Mouse (Mus musculus) forebrain, embryonic 14.5 days (tissue): ENCODE measurements at regions not wholly inside any gene's neighbourhood (a gene's known extent, or its start where the extent isn't known, plus 50 kb on each side); places are given as distances from the start of the nearest gene placed in this dataset.

Experiments
- ATAC-seq: fragments of 200-750 bp; cut with Nextera tagmentation; 2 replicates; pipeline ENCODE4 v1.8.0; 2017; ENCODE audit warnings: mild to moderate bottlenecking, moderate library complexity
- DNase-seq: peaks from one replicate; pipeline ENCODE4 v3.0.0-alpha.2; 2015; ENCODE audit warnings: low spot score
- H3K27ac ChIP-seq: fragments of 300-500 bp; sonication (generic); 2 replicates; pipeline ENCODE4 v1.5.1; 2014; ENCODE audit warnings: low read depth, mild to moderate bottlenecking, control low read depth, low read length, moderate library complexity
- H3K27me3 ChIP-seq: fragments of 300-500 bp; sonication (generic); replicated peaks from 2 replicates; pipeline ENCODE4 v1.6.1; 2014; ENCODE audit warnings: low read length, control low read depth, mixed read lengths; ENCODE audit not compliant: control insufficient read depth, insufficient read depth
- H3K36me3 ChIP-seq: fragments of 300-500 bp; sonication (generic); 2 replicates; pipeline ENCODE4 v1.6.1; 2014; ENCODE audit warnings: low read length, control low read depth; ENCODE audit not compliant: control insufficient read depth, insufficient read depth
- H3K4me1 ChIP-seq: fragments of 300-500 bp; sonication (generic); 2 replicates; pipeline ENCODE4 v1.6.1; 2014; ENCODE audit warnings: antibody characterized with exemption, low read length, control low read depth; ENCODE audit not compliant: control insufficient read depth, insufficient read depth
- H3K4me2 ChIP-seq: fragments of 300-500 bp; sonication (generic); 2 replicates; pipeline ENCODE4 v1.6.1; 2014; ENCODE audit warnings: mild to moderate bottlenecking, control low read depth, low read length
- H3K4me3 ChIP-seq: fragments of 300-500 bp; sonication (generic); 2 replicates; pipeline ENCODE4 v1.5.1; 2014; ENCODE audit warnings: low read depth, low read length, control low read depth
- H3K9ac ChIP-seq: fragments of 300-500 bp; sonication (generic); 2 replicates; pipeline ENCODE4 v1.6.1; 2014; ENCODE audit warnings: mild to moderate bottlenecking, low read length, control low read depth, moderate library complexity
- H3K9me3 ChIP-seq: fragments of 300-500 bp; sonication (generic); replicated peaks from 2 replicates; pipeline ENCODE4 v1.6.1; 2016; ENCODE audit warnings: low read length, control low read depth, mixed read lengths; ENCODE audit not compliant: control insufficient read depth
- WGBS: fragments of 180-500 bp; shearing (Covaris S2); extraction: QIAGEN DNeasy Blood & Tissue Kit; methylation state at CpG from one replicate; pipeline ENCODE4 v1.1.7; 2014; 5-methylcytosine and 5-hydroxymethylcytosine counted together

GRCm38 (mm10) chr4:131475023-131475422, 363.1 kb downstream of the Ptpru start:
- H3K4me1 ChIP-seq: no peaks in the 10 kb centered on the region
- H3K27ac ChIP-seq: no peak overlapping the region
- H3K9ac ChIP-seq: no peak overlapping the region
- no peaks in the 10 kb centered on the region for H3K27me3 ChIP-seq
- H3K4me2 ChIP-seq: no peak overlapping the region
- 24% methylated on average over 6 of the region's 6 CpGs for WGBS
- DNase-seq (no peak), ATAC-seq (no peak)
- H3K4me3 ChIP-seq: no peak overlapping the region
- no peaks in the 10 kb centered on the region for H3K36me3 ChIP-seq
- H3K9me3 ChIP-seq: no peaks in the 10 kb centered on the region

- DNase-seq (no peak), ATAC-seq (no peak)
- Histone ChIP-seq H3K4me1 (peaks cover 12% of the 10 kb centered on the region), H3K9me3 (no peaks in the 10 kb centered on the region), H3K27ac (no peak overlapping the region), H3K4me2 (no peak overlapping the region), H3K36me3 (no peaks in the 10 kb centered on the region), H3K9ac (no peak overlapping the region), H3K4me3 (no peak overlapping the region), H3K27me3 (no peaks in the 10 kb centered on the region)
- WGBS: 63% methylated on average over 9 of the region's 9 CpGs
These were observed 359.2 kb downstream of the Ptpru start for GRCm38 (mm10) chr4:131478923-131479322.

- Histone ChIP-seq H3K9me3 (no peaks in the 10 kb centered on the region), H3K4me2 (no peak overlapping the region), H3K4me3 (no peak overlapping the region), H3K27ac (no peak overlapping the region; the same call in 1 of the 2 replicates), H3K9ac (no peak overlapping the region), H3K4me1 (peaks cover 21% of the 10 kb centered on the region), H3K27me3 (no peaks in the 10 kb centered on the region), H3K36me3 (no peaks in the 10 kb centered on the region)
- ATAC-seq (peak; percentile 10; the same call in 1 of the 2 replicates), DNase-seq (peak; percentile 53)
- 44% methylated on average over 15 of the region's 15 CpGs for WGBS
These were observed 354.0 kb downstream of the Ptpru start for GRCm38 (mm10) chr4:131483958-131484605.

GRCm38 (mm10) chr4:131484607-131485111, 353.4 kb downstream of the Ptpru start:
- Histone ChIP-seq H3K27me3 (no peaks in the 10 kb centered on the region), H3K27ac (no peak overlapping the region; the same call in 1 of the 2 replicates), H3K9ac (no peak overlapping the region), H3K4me2 (no peak overlapping the region), H3K36me3 (no peaks in the 10 kb centered on the region), H3K4me1 (peaks cover 21% of the 10 kb centered on the region), H3K4me3 (no peak overlapping the region), H3K9me3 (no peaks in the 10 kb centered on the region)
- 42% methylated on average over 14 of the region's 14 CpGs for WGBS
- DNase-seq (peak; percentile 48), ATAC-seq (no peak)

- Histone ChIP-seq H3K27ac (peak overlapping the region; percentile 36; the same call in 1 of the 2 replicates), H3K36me3 (no peaks in the 10 kb centered on the region), H3K9ac (0 out of 2 replicates have a peak overlapping the region, but pooled peaks have one; percentile 7), H3K4me2 (no peak overlapping the region), H3K27me3 (no peaks in the 10 kb centered on the region), H3K4me1 (peaks cover 21% of the 10 kb centered on the region), H3K4me3 (no peak overlapping the region), H3K9me3 (no peaks in the 10 kb centered on the region)
- WGBS: 61% methylated on average over 13 of the region's 13 CpGs
- DNase-seq: peak; percentile 70
- ATAC-seq: no peak
These were observed 352.8 kb downstream of the Ptpru start for GRCm38 (mm10) chr4:131485126-131485825.

- Histone ChIP-seq H3K27ac (no peak overlapping the region; the same call in 1 of the 2 replicates), H3K36me3 (no peaks in the 10 kb centered on the region), H3K27me3 (no peaks in the 10 kb centered on the region), H3K9ac (no peak overlapping the region), H3K4me3 (no peak overlapping the region), H3K4me1 (peaks cover 21% of the 10 kb centered on the region), H3K4me2 (no peak overlapping the region), H3K9me3 (no peaks in the 10 kb centered on the region)
- peak; percentile 65 for ATAC-seq
- DNase-seq: peak; percentile 90
- WGBS: 11% methylated on average over 4 of the region's 4 CpGs
These were observed 351.3 kb downstream of the Ptpru start for GRCm38 (mm10) chr4:131486821-131487220.

- ATAC-seq: no peak
These were observed 349.8 kb downstream of the Ptpru start for GRCm38 (mm10) chr4:131488246-131488645.

GRCm38 (mm10) chr4:131489056-131489455, 349.0 kb downstream of the Ptpru start:
- Histone ChIP-seq H3K9me3 (no peaks in the 10 kb centered on the region), H3K27me3 (no peaks in the 10 kb centered on the region), H3K36me3 (no peaks in the 10 kb centered on the region), H3K4me3 (no peak overlapping the region), H3K27ac (no peak overlapping the region), H3K4me1 (peaks cover 12% of the 10 kb centered on the region; the same call in 1 of the 2 replicates), H3K9ac (no peak overlapping the region), H3K4me2 (no peak overlapping the region)
- DNase-seq (no peak), ATAC-seq (no peak)
- WGBS: 77% methylated on average over 3 of the region's 3 CpGs

More at GRCm38 (mm10) chr4:131488246-131488645, 349.8 kb downstream of the Ptpru start:
- Histone ChIP-seq H3K36me3 (no peaks in the 10 kb centered on the region), H3K4me2 (no peak overlapping the region), H3K27me3 (no peaks in the 10 kb centered on the region), H3K9me3 (no peaks in the 10 kb centered on the region), H3K27ac (no peak overlapping the region), H3K4me1 (peaks cover 14% of the 10 kb centered on the region), H3K4me3 (no peak overlapping the region), H3K9ac (no peak overlapping the region)
- no peak for DNase-seq
- WGBS: 53% methylated on average over 6 of the region's 6 CpGs

- Histone ChIP-seq H3K9ac (no peak overlapping the region), H3K4me3 (no peak overlapping the region), H3K9me3 (no peaks in the 10 kb centered on the region), H3K4me2 (no peak overlapping the region), H3K27ac (no peak overlapping the region), H3K36me3 (no peaks in the 10 kb centered on the region), H3K4me1 (peaks cover 8% of the 10 kb centered on the region), H3K27me3 (no peaks in the 10 kb centered on the region)
- ATAC-seq (no peak), DNase-seq (no peak)
- 26% methylated on average over 4 of the region's 4 CpGs for WGBS
These were observed 346.1 kb downstream of the Ptpru start for GRCm38 (mm10) chr4:131491960-131492359.
